Mouse (Mus musculus) MEL (cell line): Measurements from ENCODE around the gene Aftph. TPM values are rescaled to one million over a fixed set of nuclear protein-coding genes. Genes with fewer than 3 reads are reported as not detected.
A peak's percentile ranks its signal among the peaks of the same experiment; 100 is the strongest.

Source experiments
- DNase-seq: peaks from one replicate; pipeline ENCODE4 v3.0.0; 2011; ENCODE audit warnings: low read depth, low spot score
- H3K27ac ChIP-seq: 2 replicates; pipeline ENCODE4 v1.5.1; 2012; ENCODE audit warnings: low read depth, mild to moderate bottlenecking, control low read depth, low read length, moderate library complexity; ENCODE audit not compliant: control insufficient read depth
- H3K27me3 ChIP-seq, 2 experiments: fragments of 150-350 bp in 1 of 2; sonication (generic) in 1 of 2; 2 replicates each; pipeline ENCODE4 v1.6.1; 2012; ENCODE audit warnings: low read length in 2 of 2, mild to moderate bottlenecking in 2 of 2, improper control_type of control experiment in 1 of 2, moderate library complexity in 1 of 2; ENCODE audit not compliant: insufficient read depth in 2 of 2, control insufficient read depth in 1 of 2
- H3K36me3 ChIP-seq, 2 experiments: 2 replicates each; pipeline ENCODE4 v1.6.1; 2012 to 2014; ENCODE audit warnings: low read length in 2 of 2, improper control_type of control experiment in 1 of 2, inconsistent platforms in 1 of 2, mild to moderate bottlenecking in 1 of 2; ENCODE audit not compliant: insufficient read depth in 2 of 2, control insufficient read depth in 1 of 2
- H3K4me1 ChIP-seq, 2 experiments: fragments of 150-350 bp in 1 of 2; sonication (generic) in 1 of 2; 2 replicates each; pipeline ENCODE4 v1.6.1; 2012; ENCODE audit warnings: low read length in 2 of 2, improper control_type of control experiment in 1 of 2, mild to moderate bottlenecking in 1 of 2; ENCODE audit not compliant: insufficient read depth in 2 of 2, control insufficient read depth in 1 of 2
- H3K4me3 ChIP-seq, 2 experiments: fragments of 150-350 bp in 1 of 2; sonication (generic) in 1 of 2; 2 replicates each; pipeline ENCODE4 v1.5.1; 2012; ENCODE audit warnings: low read depth in 2 of 2, low read length in 2 of 2, mild to moderate bottlenecking in 2 of 2, moderate library complexity in 2 of 2, control low read depth in 1 of 2, improper control_type of control experiment in 1 of 2; ENCODE audit not compliant: control insufficient read depth in 1 of 2, insufficient read depth in 1 of 2
- H3K79me2 ChIP-seq: 2 replicates; pipeline ENCODE4 v1.6.1; 2012; ENCODE audit warnings: mild to moderate bottlenecking, low read length, moderate library complexity; ENCODE audit not compliant: control insufficient read depth, poor library complexity, insufficient read depth
- H3K9ac ChIP-seq: 2 replicates; pipeline ENCODE4 v1.6.1; 2012; ENCODE audit warnings: low read depth, mild to moderate bottlenecking, control low read depth, low read length, moderate library complexity; ENCODE audit not compliant: control insufficient read depth, poor library complexity, severe bottlenecking
- H3K9me3 ChIP-seq: fragments of 150-350 bp; sonication (generic); replicated peaks from 2 replicates; pipeline ENCODE4 v1.6.1; 2012; ENCODE audit warnings: mild to moderate bottlenecking, low read length, improper control_type of control experiment, moderate library complexity; ENCODE audit not compliant: insufficient read depth
- BHLHE40 ChIP-seq: IDR thresholded peaks from 2 replicates; pipeline ENCODE4 v1.6.1; 2012; ENCODE audit warnings: low read depth, mild to moderate bottlenecking, inconsistent platforms, low read length, improper control_type of control experiment, borderline replicate concordance
- CHD1 ChIP-seq: IDR thresholded peaks from 2 replicates; pipeline ENCODE4 v1.6.1; 2012; ENCODE audit warnings: low read depth, mild to moderate bottlenecking, inconsistent platforms, low read length, improper control_type of control experiment
- CHD2 ChIP-seq: IDR thresholded peaks from 2 replicates; pipeline ENCODE4 v1.6.1; 2011; ENCODE audit warnings: low read length, improper control_type of control experiment
- CTCF ChIP-seq, 3 experiments: IDR thresholded peaks in 2 of 3; conservative IDR thresholded peaks in 1 of 3; 2 replicates each; pipeline ENCODE4 v1.5.1; 2011 to 2012; ENCODE audit warnings: low read length in 3 of 3, low read depth in 2 of 3, mild to moderate bottlenecking in 2 of 3, improper control_type of control experiment in 1 of 3, inconsistent platforms in 1 of 3, mixed read lengths in 1 of 3, moderate library complexity in 1 of 3; ENCODE audit not compliant: control insufficient read depth in 1 of 3, insufficient read depth in 1 of 3, poor library complexity in 1 of 3, severe bottlenecking in 1 of 3
- ELF1 ChIP-seq: IDR thresholded peaks from 2 replicates; pipeline ENCODE4 v1.6.1; 2014; ENCODE audit warnings: low read depth, mild to moderate bottlenecking, inconsistent platforms, low read length, improper control_type of control experiment, moderate library complexity
- EP300 ChIP-seq, 2 experiments: IDR thresholded peaks; 2 replicates each; pipeline ENCODE4 v1.6.1; 2011; ENCODE audit warnings: improper control_type of control experiment in 2 of 2, low read length in 2 of 2, low read depth in 1 of 2, mild to moderate bottlenecking in 1 of 2
- ETS1 ChIP-seq: IDR thresholded peaks from 2 replicates; pipeline ENCODE4 v1.6.1; 2012; ENCODE audit warnings: low read depth, mild to moderate bottlenecking, inconsistent platforms, low read length, improper control_type of control experiment, moderate library complexity
- HCFC1 ChIP-seq: IDR thresholded peaks from 2 replicates; pipeline ENCODE4 v1.6.1; 2012; ENCODE audit warnings: low read depth, mild to moderate bottlenecking, inconsistent platforms, low read length, improper control_type of control experiment, moderate library complexity
- JUND ChIP-seq: IDR thresholded peaks from 2 replicates; pipeline ENCODE4 v1.6.1; 2011; ENCODE audit warnings: low read depth, mild to moderate bottlenecking, improper control_type of control experiment, low read length
- KAT2A ChIP-seq: conservative IDR thresholded peaks from 2 replicates; pipeline ENCODE4 v1.6.1; 2012; ENCODE audit warnings: low read depth, low read length, improper control_type of control experiment, inconsistent platforms
- MAZ ChIP-seq: IDR thresholded peaks from 2 replicates; pipeline ENCODE4 v1.6.1; 2012; ENCODE audit warnings: low read depth, mild to moderate bottlenecking, inconsistent platforms, low read length, improper control_type of control experiment
- MXI1 ChIP-seq: IDR thresholded peaks from 2 replicates; pipeline ENCODE4 v1.6.1; 2011; ENCODE audit warnings: mild to moderate bottlenecking, low read depth, low read length, improper control_type of control experiment
- MYB ChIP-seq: IDR thresholded peaks from 2 replicates; pipeline ENCODE4 v1.6.1; 2011; ENCODE audit warnings: mild to moderate bottlenecking, low read depth, low read length, improper control_type of control experiment
- MYC ChIP-seq: IDR thresholded peaks from 2 replicates; pipeline ENCODE4 v1.6.1; 2011; ENCODE audit warnings: low read depth, mild to moderate bottlenecking, low read length, improper control_type of control experiment, moderate library complexity
- NRF1 ChIP-seq: IDR thresholded peaks from 2 replicates; pipeline ENCODE4 v1.6.1; 2014; ENCODE audit warnings: low read depth, mild to moderate bottlenecking, inconsistent platforms, low read length, improper control_type of control experiment, moderate library complexity; ENCODE audit not compliant: poor library complexity, insufficient read depth, severe bottlenecking
- POLR2A ChIP-seq, 2 experiments: IDR thresholded peaks; 2 replicates each; pipeline ENCODE4 v1.6.1; 2011 to 2012; ENCODE audit warnings: low read length in 2 of 2, mild to moderate bottlenecking in 2 of 2, control low read depth in 1 of 2, improper control_type of control experiment in 1 of 2, low read depth in 1 of 2, moderate library complexity in 1 of 2; ENCODE audit not compliant: control insufficient read depth in 1 of 2, insufficient read depth in 1 of 2, poor library complexity in 1 of 2
- POLR2AphosphoS2 ChIP-seq: IDR thresholded peaks from 2 replicates; pipeline ENCODE4 v1.6.1; 2011; ENCODE audit warnings: low read length, improper control_type of control experiment
- RAD21 ChIP-seq: IDR thresholded peaks from 2 replicates; pipeline ENCODE4 v1.6.1; 2011; ENCODE audit warnings: mild to moderate bottlenecking, low read depth, low read length, improper control_type of control experiment
- RCOR1 ChIP-seq: IDR thresholded peaks from 2 replicates; pipeline ENCODE4 v1.6.1; 2012; ENCODE audit warnings: low read depth, mild to moderate bottlenecking, inconsistent platforms, low read length, improper control_type of control experiment
- SIN3A ChIP-seq: IDR thresholded peaks from 2 replicates; pipeline ENCODE4 v1.6.1; 2012; ENCODE audit warnings: low read length, improper control_type of control experiment, inconsistent platforms
- SMC3 ChIP-seq: IDR thresholded peaks from 2 replicates; pipeline ENCODE4 v1.6.1; 2011; ENCODE audit warnings: low read depth, low read length, improper control_type of control experiment
- TBP ChIP-seq: IDR thresholded peaks from 2 replicates; pipeline ENCODE4 v1.8.0; 2011; ENCODE audit warnings: low read depth, low read length, improper control_type of control experiment
- TCF12 ChIP-seq: IDR thresholded peaks from 2 replicates; pipeline ENCODE4 v1.6.1; 2014; ENCODE audit warnings: low read depth, mild to moderate bottlenecking, inconsistent platforms, low read length, improper control_type of control experiment, moderate library complexity
- UBTF ChIP-seq: IDR thresholded peaks from 2 replicates; pipeline ENCODE4 v1.6.1; 2012; ENCODE audit warnings: low read depth, mild to moderate bottlenecking, inconsistent platforms, low read length, improper control_type of control experiment, moderate library complexity, borderline replicate concordance; ENCODE audit not compliant: insufficient read depth
- ZC3H11A ChIP-seq: IDR thresholded peaks from 2 replicates; pipeline ENCODE4 v1.6.1; 2012; ENCODE audit warnings: low read depth, mild to moderate bottlenecking, inconsistent platforms, low read length, improper control_type of control experiment
- ZKSCAN1 ChIP-seq: IDR thresholded peaks from 2 replicates; pipeline ENCODE4 v1.6.1; 2012; ENCODE audit warnings: low read depth, mild to moderate bottlenecking, inconsistent platforms, low read length, improper control_type of control experiment, moderate library complexity
- ZMIZ1 ChIP-seq: IDR thresholded peaks from 2 replicates; pipeline ENCODE4 v1.6.1; 2012; ENCODE audit warnings: low read depth, mild to moderate bottlenecking, inconsistent platforms, low read length, improper control_type of control experiment, moderate library complexity
- polyA plus RNA-seq, 2 experiments: library from polyadenylated mRNA; stranded (reverse) in 1 of 2; unstranded in 1 of 2; fragments of >175 nt in 1 of 2; fragments of >200 nt in 1 of 2; gene quantifications; 2 replicates each; pipeline versions ENCODE4 v1.2.1 to v1.2.4; 2012; ENCODE audit warnings: low replicate concordance in 2 of 2, low read depth in 1 of 2; ENCODE audit not compliant: insufficient read length in 2 of 2, insufficient read depth in 1 of 2, missing spikeins in 1 of 2
- total RNA-seq: library from RNA; depleted of rRNA; stranded (reverse); fragments of 300-350 nt; gene quantifications from 2 replicates; pipeline ENCODE4 v1.2.3, GENCODE M21; 2012

Gene Aftph
- total and polyA plus RNA-seq, 3 experiments = 38.1 to 47.2 (median 38.1) TPM

DNA sequence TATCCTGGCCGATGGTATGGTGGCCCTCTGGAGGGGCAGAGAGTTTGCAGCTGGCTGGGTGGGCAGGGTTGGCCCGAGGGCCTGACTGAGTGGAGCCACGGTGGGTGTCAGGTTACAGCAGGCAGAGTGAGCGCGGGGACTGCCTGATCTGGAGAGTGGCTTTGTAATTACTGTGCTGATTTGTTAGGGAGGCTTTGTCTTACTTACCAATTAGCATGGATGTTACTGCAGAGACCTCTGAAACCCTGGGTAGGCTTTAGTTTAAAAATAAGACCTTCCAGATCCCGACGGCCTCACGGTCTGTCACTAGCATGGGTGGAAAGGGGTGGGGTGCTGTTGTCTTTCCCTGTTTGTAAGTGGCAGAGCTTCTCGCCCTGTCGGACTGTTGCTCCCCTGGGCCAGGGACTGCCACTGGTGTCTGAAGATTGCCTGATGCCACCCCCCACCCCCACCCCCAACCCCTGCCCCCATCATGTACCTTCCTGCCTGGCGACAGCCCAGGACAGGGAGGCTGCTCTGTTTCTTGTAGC lies 101.4 kb downstream of the Aftph start:
- Histone ChIP-seq H3K79me2 (peaks cover 42% of the 10 kb centered on the region), H3K27ac (no peak overlapping the region), H3K9ac (no peak overlapping the region), H3K4me3 (no peak overlapping the region), H3K36me3 (peaks cover 0 to 11% of the 10 kb centered on the region in 2 experiments; a peak in 2 of 4 replicates), H3K27me3 (no peaks in the 10 kb centered on the region)
- no peak for DNase-seq
- no peak for TF ChIP-seq MXI1
- no peak for TF ChIP-seq POLR2A (IDR thresholded peaks at IDR 0.05; ENCODE audit: control insufficient read depth in 1 of 2, insufficient read depth in 1 of 2, low read depth in 1 of 2, low read length in 2 of 2, poor library complexity in 1 of 2)
- TF ChIP-seq SMC3 = no peak
- no peak for TF ChIP-seq SIN3A
- TF ChIP-seq MAZ = no peak
- TF ChIP-seq MYC = no peak
- TF ChIP-seq, all 39 proteins: peak for 0
- H3K9me3 ChIP-seq = no peaks in the 10 kb centered on the region
- peaks cover 7 to 8% of the 10 kb centered on the region in 2 experiments for H3K4me1 ChIP-seq

GRCm38 (mm10) chr11:20638841-20639240 lies 102.5 kb downstream of the Aftph start:
- H3K4me1 ChIP-seq = peaks cover 11% of the 10 kb centered on the region in 2 experiments
- no peaks in the 10 kb centered on the region for H3K27me3 ChIP-seq
- H3K36me3 ChIP-seq = peaks cover 0 to 18% of the 10 kb centered on the region in 2 experiments; a peak in 2 of 4 replicates
- peaks cover 50% of the 10 kb centered on the region for H3K79me2 ChIP-seq
- no peaks in the 10 kb centered on the region for H3K9me3 ChIP-seq
- peak; percentile 88 for DNase-seq
- no peak overlapping the region for H3K4me3 ChIP-seq
- TF ChIP-seq MYC = 0 out of 2 replicates have a peak, but pooled peaks have one; percentile 30
- TF ChIP-seq ETS1 = no peak
- TF ChIP-seq POLR2AphosphoS2 = no peak
- TF ChIP-seq UBTF = no peak
- TF ChIP-seq ZMIZ1 = no peak
- no peak for TF ChIP-seq POLR2A (IDR thresholded peaks at IDR 0.05; ENCODE audit: control insufficient read depth in 1 of 2, insufficient read depth in 1 of 2, low read depth in 1 of 2, low read length in 2 of 2, poor library complexity in 1 of 2)
- no peak for TF ChIP-seq TBP
- no peak for TF ChIP-seq BHLHE40
- TF ChIP-seq ELF1 = no peak
- TF ChIP-seq CTCF (IDR thresholded peaks at IDR 0.05 in 2 of 3, conservative IDR thresholded peaks at IDR 0.05 in 1 of 3; ENCODE audit: control insufficient read depth in 1 of 3, insufficient read depth in 1 of 3, low read depth in 2 of 3, low read length in 3 of 3, poor library complexity in 1 of 3, severe bottlenecking in 1 of 3) = peak; percentile 97 to 98 (median 97)
- TF ChIP-seq ZKSCAN1 = no peak
- TF ChIP-seq SIN3A = no peak; the same call in 1 of the 2 replicates
- TF ChIP-seq SMC3 = peak; percentile 97
- no peak for TF ChIP-seq KAT2A
- no peak for TF ChIP-seq EP300 (IDR thresholded peaks at IDR 0.05; ENCODE audit: low read depth in 1 of 2, low read length in 2 of 2)
- TF ChIP-seq TCF12 = no peak
- 0 out of 2 replicates have a peak, but pooled peaks have one; percentile 20 for TF ChIP-seq CHD1
- TF ChIP-seq MXI1 = no peak
- TF ChIP-seq ZC3H11A = peak; percentile 62
- no peak for TF ChIP-seq RCOR1
- no peak for TF ChIP-seq CHD2
- TF ChIP-seq JUND = no peak
- TF ChIP-seq MYB = no peak
- no peak for TF ChIP-seq HCFC1
- no peak for TF ChIP-seq NRF1
- TF ChIP-seq RAD21 = peak; percentile 76
- H3K27ac ChIP-seq = no peak overlapping the region
- no peak overlapping the region for H3K9ac ChIP-seq
